Mouse (Mus musculus): ENCODE measurements around the gene Ctdspl. TPM values are rescaled to one million over a fixed set of nuclear protein-coding genes. Genes with fewer than 3 reads are reported as not detected.

Gene Ctdspl
- polyA plus RNA-seq, 1 experiment from 2014 or later: 4.9 TPM

- Histone ChIP-seq H3K4me2 (no peak overlapping the region), H3K4me1 (ENCODE audit: control insufficient read depth, insufficient read depth, low read length) (no peaks in the 10 kb centered on the region), H3K36me3 (ENCODE audit: control insufficient read depth, insufficient read depth, low read length) (no peaks in the 10 kb centered on the region), H3K9me3 (ENCODE audit: control insufficient read depth, low read length) (no peaks in the 10 kb centered on the region), H3K9ac (ENCODE audit: low read length) (no peak overlapping the region), H3K27me3 (ENCODE audit: control insufficient read depth, insufficient read depth, low read length) (no peaks in the 10 kb centered on the region), H3K27ac (ENCODE audit: low read depth, low read length) (no peak overlapping the region), H3K4me3 (ENCODE audit: low read depth, low read length) (no peak overlapping the region)
- DNase-seq (ENCODE audit: low spot score, missing footprints) (no peak), ATAC-seq (ENCODE audit: low FRiP score) (no peak)
- 78% methylated on average over 7 of the region's 7 CpGs for WGBS
These were observed 82.6 kb downstream of the Ctdspl start for GRCm38 (mm10) chr9:119008871-119009270.

- no peaks in the 10 kb centered on the region for H3K27me3 ChIP-seq (ENCODE audit: control insufficient read depth, insufficient read depth, low read length)
- no peak overlapping the region for H3K4me3 ChIP-seq (ENCODE audit: low read depth, low read length)
- H3K4me1 ChIP-seq (ENCODE audit: control insufficient read depth, insufficient read depth, low read length): no peaks in the 10 kb centered on the region
- H3K36me3 ChIP-seq (ENCODE audit: control insufficient read depth, insufficient read depth, low read length): no peaks in the 10 kb centered on the region; the same call in 1 of the 2 replicates
- H3K9me3 ChIP-seq (ENCODE audit: control insufficient read depth, low read length): no peaks in the 10 kb centered on the region
- ATAC-seq (ENCODE audit: low FRiP score): no peak
- WGBS: 79% methylated on average over 13 of the region's 13 CpGs
- H3K9ac ChIP-seq (ENCODE audit: low read length): no peak overlapping the region
- no peak for DNase-seq (ENCODE audit: low spot score, missing footprints)
- no peak overlapping the region for H3K4me2 ChIP-seq
- H3K27ac ChIP-seq (ENCODE audit: low read depth, low read length): no peak overlapping the region
These were observed 84.0 kb downstream of the Ctdspl start for GRCm38 (mm10) chr9:119010156-119010710.

- no peak for ATAC-seq (ENCODE audit: low FRiP score)
These were observed 90.7 kb downstream of the Ctdspl start for GRCm38 (mm10) chr9:119016785-119017507.

GRCm38 (mm10) chr9:119021731-119022130, 95.5 kb downstream of the Ctdspl start:
- Histone ChIP-seq H3K4me2 (no peak overlapping the region), H3K27me3 (ENCODE audit: control insufficient read depth, insufficient read depth, low read length) (no peaks in the 10 kb centered on the region), H3K4me3 (ENCODE audit: low read depth, low read length) (no peak overlapping the region), H3K9me3 (ENCODE audit: control insufficient read depth, low read length) (no peaks in the 10 kb centered on the region), H3K4me1 (ENCODE audit: control insufficient read depth, insufficient read depth, low read length) (no peaks in the 10 kb centered on the region), H3K27ac (ENCODE audit: low read depth, low read length) (no peak overlapping the region), H3K36me3 (ENCODE audit: control insufficient read depth, insufficient read depth, low read length) (no peaks in the 10 kb centered on the region), H3K9ac (ENCODE audit: low read length) (no peak overlapping the region)
- WGBS: 85% methylated on average over 7 of the region's 7 CpGs
- ATAC-seq (ENCODE audit: low FRiP score) (no peak), DNase-seq (ENCODE audit: low spot score, missing footprints) (no peak)

More at GRCm38 (mm10) chr9:119016785-119017507, 90.7 kb downstream of the Ctdspl start:
- Histone ChIP-seq H3K9ac (ENCODE audit: low read length) (no peak overlapping the region), H3K27me3 (ENCODE audit: control insufficient read depth, insufficient read depth, low read length) (no peaks in the 10 kb centered on the region), H3K36me3 (ENCODE audit: control insufficient read depth, insufficient read depth, low read length) (no peaks in the 10 kb centered on the region; the same call in 1 of the 2 replicates), H3K27ac (ENCODE audit: low read depth, low read length) (no peak overlapping the region), H3K9me3 (ENCODE audit: control insufficient read depth, low read length) (no peaks in the 10 kb centered on the region), H3K4me3 (ENCODE audit: low read depth, low read length) (no peak overlapping the region), H3K4me1 (ENCODE audit: control insufficient read depth, insufficient read depth, low read length) (no peaks in the 10 kb centered on the region), H3K4me2 (no peak overlapping the region)
- no peak for DNase-seq (ENCODE audit: low spot score, missing footprints)
- 87% methylated on average over 7 of the region's 7 CpGs for WGBS

- Histone ChIP-seq H3K9ac (ENCODE audit: low read length) (no peak overlapping the region), H3K27me3 (ENCODE audit: control insufficient read depth, insufficient read depth, low read length) (no peaks in the 10 kb centered on the region), H3K4me3 (ENCODE audit: low read depth, low read length) (no peak overlapping the region), H3K36me3 (ENCODE audit: control insufficient read depth, insufficient read depth, low read length) (no peaks in the 10 kb centered on the region), H3K9me3 (ENCODE audit: control insufficient read depth, low read length) (no peaks in the 10 kb centered on the region), H3K4me1 (ENCODE audit: control insufficient read depth, insufficient read depth, low read length) (no peaks in the 10 kb centered on the region), H3K27ac (ENCODE audit: low read depth, low read length) (no peak overlapping the region), H3K4me2 (no peak overlapping the region)
- 84% methylated on average over 6 of the region's 6 CpGs for WGBS
- no peak for DNase-seq (ENCODE audit: low spot score, missing footprints)
- no peak for ATAC-seq (ENCODE audit: low FRiP score)
These were observed 99.0 kb downstream of the Ctdspl start for GRCm38 (mm10) chr9:119025263-119025662.

- H3K4me2 ChIP-seq: no peak overlapping the region
- no peak for DNase-seq (ENCODE audit: low spot score, missing footprints)
These were observed 99.6 kb downstream of the Ctdspl start for GRCm38 (mm10) chr9:119025832-119026331.

GRCm38 (mm10) chr9:119027337-119027736, 101.1 kb downstream of the Ctdspl start:
- no peaks in the 10 kb centered on the region for H3K27me3 ChIP-seq (ENCODE audit: control insufficient read depth, insufficient read depth, low read length)
- no peak overlapping the region for H3K27ac ChIP-seq (ENCODE audit: low read depth, low read length)
- 88% methylated on average over 7 of the region's 7 CpGs for WGBS
- H3K36me3 ChIP-seq (ENCODE audit: control insufficient read depth, insufficient read depth, low read length): no peaks in the 10 kb centered on the region
- peaks cover 2% of the 10 kb centered on the region for H3K4me1 ChIP-seq (ENCODE audit: control insufficient read depth, insufficient read depth, low read length)
- no peak overlapping the region for H3K9ac ChIP-seq (ENCODE audit: low read length)
- H3K9me3 ChIP-seq (ENCODE audit: control insufficient read depth, low read length): no peaks in the 10 kb centered on the region
- DNase-seq (ENCODE audit: low spot score, missing footprints) (no peak), ATAC-seq (ENCODE audit: low FRiP score) (no peak)
- H3K4me2 ChIP-seq: no peak overlapping the region
- H3K4me3 ChIP-seq (ENCODE audit: low read depth, low read length): no peak overlapping the region

More at GRCm38 (mm10) chr9:119025832-119026331, 99.6 kb downstream of the Ctdspl start:
- 89% methylated on average over 7 of the region's 7 CpGs for WGBS
- H3K9ac ChIP-seq (ENCODE audit: low read length): no peak overlapping the region
- no peaks in the 10 kb centered on the region for H3K27me3 ChIP-seq (ENCODE audit: control insufficient read depth, insufficient read depth, low read length)
- no peak overlapping the region for H3K4me3 ChIP-seq (ENCODE audit: low read depth, low read length)
- H3K27ac ChIP-seq (ENCODE audit: low read depth, low read length): no peak overlapping the region
- no peaks in the 10 kb centered on the region for H3K4me1 ChIP-seq (ENCODE audit: control insufficient read depth, insufficient read depth, low read length)
- no peak for ATAC-seq (ENCODE audit: low FRiP score)
- H3K36me3 ChIP-seq (ENCODE audit: control insufficient read depth, insufficient read depth, low read length): no peaks in the 10 kb centered on the region
- no peaks in the 10 kb centered on the region for H3K9me3 ChIP-seq (ENCODE audit: control insufficient read depth, low read length)

- H3K4me1 ChIP-seq (ENCODE audit: control insufficient read depth, insufficient read depth, low read length): peaks cover 13% of the 10 kb centered on the region
- no peak overlapping the region for H3K4me2 ChIP-seq
- no peak overlapping the region for H3K27ac ChIP-seq (ENCODE audit: low read depth, low read length)
- no peak overlapping the region for H3K9ac ChIP-seq (ENCODE audit: low read length)
- H3K36me3 ChIP-seq (ENCODE audit: control insufficient read depth, insufficient read depth, low read length): no peaks in the 10 kb centered on the region
- no peaks in the 10 kb centered on the region for H3K9me3 ChIP-seq (ENCODE audit: control insufficient read depth, low read length)
- no peak for DNase-seq (ENCODE audit: low spot score, missing footprints)
- no peak for ATAC-seq (ENCODE audit: low FRiP score)
- 95% methylated on average over 27 of the region's 27 CpGs for WGBS
- H3K27me3 ChIP-seq (ENCODE audit: control insufficient read depth, insufficient read depth, low read length): no peaks in the 10 kb centered on the region
- H3K4me3 ChIP-seq (ENCODE audit: low read depth, low read length): no peak overlapping the region
These were observed 102.3 kb downstream of the Ctdspl start for GRCm38 (mm10) chr9:119028226-119029195.

Measured in midbrain, embryonic 11.5 days (tissue).